Mouse (Mus musculus) retina, embryonic 14.5 days (tissue): ENCODE measurements around the gene Gbp3.

Experiments used
- DNase-seq: peaks from one replicate; pipeline ENCODE4 v3.0.0-alpha.2; 2015; ENCODE audit warnings: low spot score

Gbp3 gene

GRCm38 (mm10) chr3:142588888-142589287 is 29.1 kb downstream of the Gbp3 start:
- DNase-seq = no peak

GRCm38 (mm10) chr3:142590431-142591067 is 30.7 kb downstream of the Gbp3 start:
- DNase-seq = no peak

- no peak for DNase-seq
These were observed 34.7 kb downstream of the Gbp3 start, which contains the start of gene Gbp2b for GRCm38 (mm10) chr3:142594547-142594946. TSS of gene Gbp2b (plus strand) at chr3:142594847.

GRCm38 (mm10) chr3:142597923-142598322 is 38.1 kb downstream of the Gbp3 start:
- no peak for DNase-seq

- DNase-seq = no peak
These were observed 41.8 kb downstream of the Gbp3 start for GRCm38 (mm10) chr3:142601675-142602074.

GRCm38 (mm10) chr3:142618658-142619057 is 58.8 kb downstream of the Gbp3 start:
- DNase-seq = no peak

GRCm38 (mm10) chr3:142619606-142620005 is 59.8 kb downstream of the Gbp3 start:
- DNase-seq = no peak

- no peak for DNase-seq
These were observed 60.5 kb downstream of the Gbp3 start, which contains the start of gene Gbp2 for GRCm38 (mm10) chr3:142620111-142620955. TSS of gene Gbp2 (plus strand) at chr3:142620602.

GRCm38 (mm10) chr3:142620956-142621562 is 61.2 kb downstream of the Gbp3 start:
- DNase-seq = peak; percentile 12
